Comparison of ENCODE assay signal across 17 mouse cellular contexts in genomic region chr6:81749681-81750080, GRCm38 (mm10).
DNase-seq lines count a peak whose midpoint lies in the region; ATAC-seq lines count a peak whose summit lies in the region.
"Had no signal": no experiment of that assay in that cellular context is flagged by ENCODE, and none has a peak within 500 bp of the region (broad histone marks: within the 10 kb centered on the region; RNA-seq: fewer than 3 reads in every experiment).

No protein-coding gene starts in this region.

- no peak overlapping the region for H3K9ac ChIP-seq in hindbrain, embryonic 13.5 days
- no peak overlapping the region for H3K9ac ChIP-seq in hindbrain, embryonic 14.5 days
- H3K9ac ChIP-seq in midbrain, embryonic 11.5 days (ENCODE audit: low read length), result no peak overlapping the region
- H3K9ac ChIP-seq in embryonic facial prominence, embryonic 12.5 days, result no peak overlapping the region
- no peak overlapping the region for H3K9ac ChIP-seq in intestine, embryonic 16.5 days (ENCODE audit: low read depth, low read length)
- H3K9ac ChIP-seq: heart, embryonic 15.5 days; hindbrain, embryonic 15.5 days; limb, embryonic 15.5 days; lung, embryonic 15.5 days had no signal

- WGBS in hindbrain, embryonic 13.5 days, result 49% methylated on average over 3 of the region's 3 CpGs
- 51% methylated on average over 3 of the region's 3 CpGs for WGBS in hindbrain, embryonic 14.5 days
- WGBS in midbrain, embryonic 11.5 days, result 59% methylated on average over 3 of the region's 3 CpGs
- 70% methylated on average over 3 of the region's 3 CpGs for WGBS in midbrain, embryonic 10.5 days
- 58% methylated on average over 3 of the region's 3 CpGs for WGBS in embryonic facial prominence, embryonic 12.5 days
- 32% methylated on average over 3 of the region's 3 CpGs for WGBS in intestine, embryonic 16.5 days

- ATAC-seq in hindbrain, embryonic 13.5 days (ENCODE audit: low FRiP score), result peak; percentile 52; the same call in 1 of the 2 replicates
- no peak for ATAC-seq in hindbrain, embryonic 14.5 days (ENCODE audit: low FRiP score)
- 0 out of 2 replicates have a peak, but pooled peaks have one; percentile 33 for ATAC-seq in midbrain, embryonic 11.5 days (ENCODE audit: low FRiP score)
- 0 out of 2 replicates have a peak, but pooled peaks have one; percentile 80 for ATAC-seq in embryonic facial prominence, embryonic 12.5 days (ENCODE audit: insufficient number of reproducible peaks, insufficient read depth, low FRiP score, low TSS enrichment)
- peak; percentile 63; the same call in 1 of the 2 replicates for ATAC-seq in intestine, embryonic 16.5 days
- ATAC-seq: Patski had no signal

- H3K4me3 ChIP-seq in hindbrain, embryonic 13.5 days, result no peak overlapping the region
- H3K4me3 ChIP-seq in hindbrain, embryonic 14.5 days (replicated peaks; ENCODE audit: low read length), result no peak overlapping the region
- H3K4me3 ChIP-seq in midbrain, embryonic 11.5 days (ENCODE audit: low read depth, low read length), result no peak overlapping the region
- no peak overlapping the region for H3K4me3 ChIP-seq in midbrain, embryonic 10.5 days
- no peak overlapping the region for H3K4me3 ChIP-seq in embryonic facial prominence, embryonic 12.5 days
- no peak overlapping the region for H3K4me3 ChIP-seq in intestine, embryonic 16.5 days (ENCODE audit: low read length)
- H3K4me3 ChIP-seq: heart, adult 2 months; heart, embryonic 15.5 days; hindbrain, embryonic 15.5 days; limb, embryonic 15.5 days; lung, embryonic 15.5 days had no signal

- no peaks in the 10 kb centered on the region for H3K27me3 ChIP-seq in hindbrain, embryonic 13.5 days
- H3K27me3 ChIP-seq in hindbrain, embryonic 14.5 days (ENCODE audit: control insufficient read depth, insufficient read depth, low read length), result no peaks in the 10 kb centered on the region
- no peaks in the 10 kb centered on the region for H3K27me3 ChIP-seq in midbrain, embryonic 11.5 days (ENCODE audit: control insufficient read depth, insufficient read depth, low read length)
- H3K27me3 ChIP-seq in midbrain, embryonic 10.5 days (ENCODE audit: low read depth, poor library complexity, severe bottlenecking), result no peaks in the 10 kb centered on the region
- H3K27me3 ChIP-seq in embryonic facial prominence, embryonic 12.5 days, result no peaks in the 10 kb centered on the region
- H3K27me3 ChIP-seq in intestine, embryonic 16.5 days (replicated peaks; ENCODE audit: control insufficient read depth, insufficient read depth, low read length), result no peaks in the 10 kb centered on the region
- H3K27me3 ChIP-seq: heart, embryonic 15.5 days; hindbrain, embryonic 15.5 days; limb, embryonic 15.5 days; lung, embryonic 15.5 days; Patski had no signal

- no peaks in the 10 kb centered on the region for H3K36me3 ChIP-seq in hindbrain, embryonic 13.5 days
- no peaks in the 10 kb centered on the region for H3K36me3 ChIP-seq in hindbrain, embryonic 14.5 days (replicated peaks; ENCODE audit: control insufficient read depth, insufficient read depth)
- no peaks in the 10 kb centered on the region for H3K36me3 ChIP-seq in midbrain, embryonic 11.5 days (ENCODE audit: control insufficient read depth, insufficient read depth, low read length)
- H3K36me3 ChIP-seq in midbrain, embryonic 10.5 days, result no peaks in the 10 kb centered on the region
- no peaks in the 10 kb centered on the region for H3K36me3 ChIP-seq in embryonic facial prominence, embryonic 12.5 days
- no peaks in the 10 kb centered on the region for H3K36me3 ChIP-seq in intestine, embryonic 16.5 days (ENCODE audit: control insufficient read depth, insufficient read depth, low read length)
- H3K36me3 ChIP-seq: heart, embryonic 15.5 days; hindbrain, embryonic 15.5 days; limb, embryonic 15.5 days; lung, embryonic 15.5 days had no signal

- no peak overlapping the region for H3K27ac ChIP-seq in hindbrain, embryonic 13.5 days
- H3K27ac ChIP-seq in hindbrain, embryonic 14.5 days, result no peak overlapping the region
- no peak overlapping the region for H3K27ac ChIP-seq in midbrain, embryonic 11.5 days (ENCODE audit: low read depth, low read length)
- no peak overlapping the region for H3K27ac ChIP-seq in midbrain, embryonic 10.5 days (replicated peaks)
- no peak overlapping the region for H3K27ac ChIP-seq in embryonic facial prominence, embryonic 12.5 days
- H3K27ac ChIP-seq in intestine, embryonic 16.5 days (ENCODE audit: low read length), result no peak overlapping the region
- H3K27ac ChIP-seq: heart, adult 2 months; heart, embryonic 15.5 days; hindbrain, embryonic 15.5 days; limb, embryonic 15.5 days; lung, embryonic 15.5 days had no signal

- H3K4me2 ChIP-seq in hindbrain, embryonic 13.5 days, result no peak overlapping the region
- H3K4me2 ChIP-seq in hindbrain, embryonic 14.5 days (replicated peaks), result no peak overlapping the region
- H3K4me2 ChIP-seq in midbrain, embryonic 11.5 days, result no peak overlapping the region
- H3K4me2 ChIP-seq in embryonic facial prominence, embryonic 12.5 days (replicated peaks), result no peak overlapping the region
- no peak overlapping the region for H3K4me2 ChIP-seq in intestine, embryonic 16.5 days (ENCODE audit: low read depth, low read length)
- H3K4me2 ChIP-seq: heart, embryonic 15.5 days; hindbrain, embryonic 15.5 days; limb, embryonic 15.5 days; lung, embryonic 15.5 days had no signal

- no peaks in the 10 kb centered on the region for H3K9me3 ChIP-seq in hindbrain, embryonic 13.5 days
- H3K9me3 ChIP-seq in hindbrain, embryonic 14.5 days (ENCODE audit: control insufficient read depth, low read length), result no peaks in the 10 kb centered on the region
- no peaks in the 10 kb centered on the region for H3K9me3 ChIP-seq in midbrain, embryonic 11.5 days (ENCODE audit: control insufficient read depth, low read length)
- no peaks in the 10 kb centered on the region for H3K9me3 ChIP-seq in midbrain, embryonic 10.5 days (replicated peaks)
- no peaks in the 10 kb centered on the region for H3K9me3 ChIP-seq in embryonic facial prominence, embryonic 12.5 days
- H3K9me3 ChIP-seq in intestine, embryonic 16.5 days (ENCODE audit: control insufficient read depth, low read length), result no peaks in the 10 kb centered on the region
- H3K9me3 ChIP-seq: heart, embryonic 15.5 days; hindbrain, embryonic 15.5 days; limb, embryonic 15.5 days; lung, embryonic 15.5 days had no signal

- no peak for DNase-seq in hindbrain, embryonic 14.5 days (ENCODE audit: low spot score)
- no peak for DNase-seq in midbrain, embryonic 11.5 days (ENCODE audit: low spot score, missing footprints)
- DNase-seq in midbrain, embryonic 10.5 days (ENCODE audit: low spot score), result no peak
- no peak for DNase-seq in kidney, postnatal 10 days
- DNase-seq: cerebellum, adult 9-10 months; heart, adult 2 months; kidney, adult 9 months; layer of hippocampus, postnatal 36 days; thymus, postnatal 14 days had no signal

- 0 out of 2 replicates have a peak, but pooled peaks cover 4% of the 10 kb centered on the region for H3K4me1 ChIP-seq in hindbrain, embryonic 13.5 days (replicated peaks)
- no peaks in the 10 kb centered on the region for H3K4me1 ChIP-seq in hindbrain, embryonic 14.5 days (replicated peaks; ENCODE audit: control insufficient read depth, insufficient read depth, low read length)
- no peaks in the 10 kb centered on the region for H3K4me1 ChIP-seq in midbrain, embryonic 11.5 days (ENCODE audit: control insufficient read depth, insufficient read depth, low read length)
- no peaks in the 10 kb centered on the region for H3K4me1 ChIP-seq in midbrain, embryonic 10.5 days
- H3K4me1 ChIP-seq in embryonic facial prominence, embryonic 12.5 days, result no peaks in the 10 kb centered on the region
- H3K4me1 ChIP-seq in intestine, embryonic 16.5 days (ENCODE audit: control insufficient read depth, insufficient read depth, low read length), result no peaks in the 10 kb centered on the region
- H3K4me1 ChIP-seq: heart, embryonic 15.5 days; hindbrain, embryonic 15.5 days; limb, embryonic 15.5 days; lung, embryonic 15.5 days had no signal
